Mouse (Mus musculus) urinary bladder, postnatal 0 days (tissue): ENCODE measurements around the gene Ddo. TPM values are rescaled to one million over a fixed set of nuclear protein-coding genes. Genes with fewer than 3 reads are reported as not detected.

Experiments
- polyA plus RNA-seq: library from polyadenylated mRNA; unstranded; fragments of >200 nt; fragmentation: Nextera tagmentation; extraction: Ambion mirVana; gene quantifications from 2 replicates; pipeline ENCODE4 v1.2.1, GENCODE M21; 2015

The Ddo gene
- 0.10 and 0.12 TPM in 2 replicates for polyA plus RNA-seq

DNA sequence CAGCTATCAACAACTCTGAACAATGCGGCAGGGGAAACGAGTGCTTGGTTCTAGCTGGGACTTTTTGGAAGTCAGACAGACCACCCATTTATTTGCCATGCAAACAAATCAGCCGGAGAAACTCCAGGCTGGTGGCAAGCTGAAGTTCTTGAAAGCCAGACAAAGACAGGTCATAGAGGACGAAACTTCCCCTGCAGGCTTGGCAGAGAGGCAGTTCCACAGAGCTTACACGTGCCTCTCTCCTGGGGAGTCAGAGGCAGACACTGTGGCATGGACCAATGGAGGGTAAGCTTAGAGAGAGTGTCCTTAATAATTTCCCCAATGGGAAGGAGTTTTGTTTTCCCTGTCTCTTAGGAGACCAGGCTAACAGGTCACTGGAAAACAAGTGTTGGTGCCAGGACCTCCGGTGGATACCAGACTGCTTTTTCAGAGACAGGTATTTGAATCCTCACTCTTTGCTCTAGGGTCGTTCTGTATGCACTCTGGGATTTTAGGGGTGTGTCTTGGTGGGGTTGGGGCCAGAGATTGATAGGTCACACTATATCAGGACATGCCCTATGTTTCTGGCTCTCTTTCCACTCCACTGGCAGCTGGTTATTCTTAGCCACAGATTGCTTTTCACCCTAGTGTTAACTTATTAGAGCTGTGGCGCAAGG, at the start of gene Ddo:
Gene Ddo (plus strand): TSS at position 356 of the 656 bp plus-strand sequence.

DNA sequence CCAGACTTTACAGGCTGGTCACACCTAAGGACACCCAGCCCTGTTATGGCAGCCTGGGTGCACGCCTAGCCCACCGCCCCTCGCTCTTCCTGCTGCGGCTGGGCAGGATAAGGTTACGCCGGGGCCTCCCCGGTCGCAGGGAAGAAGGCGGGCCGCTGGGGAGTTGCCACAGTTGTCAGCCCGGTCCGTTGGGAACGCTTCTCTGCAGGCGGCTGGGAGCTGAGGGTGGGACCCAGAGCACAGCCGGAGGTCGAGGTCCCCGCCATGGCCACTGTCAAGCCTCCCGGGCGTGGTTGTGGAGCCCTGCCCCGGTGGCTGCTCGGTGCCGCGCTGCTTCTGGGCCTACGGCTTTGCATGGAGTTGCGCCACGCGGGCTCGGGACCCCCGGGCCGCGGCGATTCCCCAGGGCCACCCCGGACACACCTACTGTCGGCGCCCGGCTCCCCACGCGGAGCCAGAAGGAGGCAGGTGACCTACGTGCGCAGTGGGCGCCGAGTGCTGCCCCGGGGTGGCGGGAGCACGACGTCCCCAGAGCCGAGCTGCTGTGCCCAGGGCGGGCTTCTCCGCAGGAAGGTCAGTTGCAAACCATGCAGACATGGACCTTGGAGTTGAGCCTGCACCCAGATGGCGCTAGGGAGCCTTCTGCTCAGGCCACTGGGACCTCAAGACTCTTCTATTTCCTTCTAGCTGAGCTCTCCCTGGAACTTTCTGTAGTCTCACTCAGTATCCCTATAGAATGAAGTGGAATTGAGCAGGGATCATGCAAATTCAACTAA, 53.5 kb downstream of the Ddo start, which contains the start of gene Mettl24:
Gene Mettl24 (plus strand): TSS at position 191 of the 776 bp plus-strand sequence.

Other genes with a start within 250 kb of the Ddo start
- not detected in 2 replicates for gene Slc22a16, start 59.7 kb upstream of the Ddo start, polyA plus RNA-seq
- 1.2 and 1.3 TPM in 2 replicates for gene Mettl24, start 53.3 kb downstream of the Ddo start, polyA plus RNA-seq